Mouse (Mus musculus) hindbrain, embryonic 11.5 days (tissue): ENCODE measurements at regions not wholly inside any gene's neighbourhood (a gene's known extent, or its start where the extent isn't known, plus 50 kb on each side); places are given as distances from the start of the nearest gene placed in this dataset.
"Not testable (repeated sequence)": the region's sequence is repeated elsewhere in the genome, so short reads cannot be mapped to it uniquely, and the experiment has no call there.

ENCODE experiments used
- ATAC-seq: fragments of 200-750 bp; cut with Nextera tagmentation; 2 replicates; pipeline ENCODE4 v1.8.0; 2017; ENCODE audit warnings: mild to moderate bottlenecking, moderate TSS enrichment, moderate library complexity; ENCODE audit not compliant: low FRiP score
- DNase-seq: peaks from one replicate; pipeline ENCODE4 v3.0.0-alpha.2; 2015; ENCODE audit warnings: low spot score
- H3K27ac ChIP-seq: fragments of 300-500 bp; sonication (generic); 2 replicates; pipeline ENCODE4 v1.5.1; 2014; ENCODE audit warnings: mild to moderate bottlenecking, low read depth, low read length
- H3K27me3 ChIP-seq: fragments of 300-500 bp; sonication (generic); 2 replicates; pipeline ENCODE4 v1.6.1; 2014; ENCODE audit warnings: mild to moderate bottlenecking, low read length, moderate library complexity, mixed read lengths; ENCODE audit not compliant: control insufficient read depth, insufficient read depth
- H3K36me3 ChIP-seq: fragments of 300-500 bp; sonication (generic); 2 replicates; pipeline ENCODE4 v1.6.1; 2014; ENCODE audit warnings: mild to moderate bottlenecking, low read length, moderate library complexity, mixed read lengths; ENCODE audit not compliant: control insufficient read depth, insufficient read depth
- H3K4me1 ChIP-seq: fragments of 300-500 bp; sonication (generic); replicated peaks from 2 replicates; pipeline ENCODE4 v1.6.1; 2014; ENCODE audit warnings: low read length, mixed read lengths; ENCODE audit not compliant: control insufficient read depth, insufficient read depth
- H3K4me2 ChIP-seq: fragments of 300-500 bp; sonication (generic); replicated peaks from 2 replicates; pipeline ENCODE4 v1.6.1; 2014; ENCODE audit warnings: mild to moderate bottlenecking, low read depth, low read length
- H3K4me3 ChIP-seq: fragments of 300-500 bp; sonication (generic); 2 replicates; pipeline ENCODE4 v1.5.1; 2014; ENCODE audit warnings: low read depth, low read length
- H3K9ac ChIP-seq: fragments of 300-500 bp; sonication (generic); 2 replicates; pipeline ENCODE4 v1.6.1; 2014; ENCODE audit warnings: low read depth, low read length
- H3K9me3 ChIP-seq: fragments of 300-500 bp; sonication (generic); 2 replicates; pipeline ENCODE4 v1.6.1; 2016; ENCODE audit warnings: low read length; ENCODE audit not compliant: control insufficient read depth
- WGBS: fragments of 180-500 bp; shearing (Covaris S2); extraction: QIAGEN DNeasy Blood & Tissue Kit; methylation state at CpG from one replicate; pipeline ENCODE4 v1.1.7; 2014; 5-methylcytosine and 5-hydroxymethylcytosine counted together

- Histone ChIP-seq H3K4me3 (no peak overlapping the region), H3K4me1 (no peaks in the 10 kb centered on the region), H3K9ac (no peak overlapping the region), H3K36me3 (no peaks in the 10 kb centered on the region), H3K27me3 (no peaks in the 10 kb centered on the region), H3K27ac (peak overlapping the region; percentile 33), H3K9me3 (no peaks in the 10 kb centered on the region), H3K4me2 (no peak overlapping the region)
- ATAC-seq (peak; percentile 67), DNase-seq (peak; percentile 71)
- 40% methylated on average over 10 of the region's 10 CpGs for WGBS
Observed at GRCm38 (mm10) chr10:91447974-91448703, 267.0 kb upstream of the Tmpo start.

- H3K27ac ChIP-seq = no peak overlapping the region
Observed at GRCm38 (mm10) chr10:91443321-91443720, 262.2 kb upstream of the Tmpo start.

DNA sequence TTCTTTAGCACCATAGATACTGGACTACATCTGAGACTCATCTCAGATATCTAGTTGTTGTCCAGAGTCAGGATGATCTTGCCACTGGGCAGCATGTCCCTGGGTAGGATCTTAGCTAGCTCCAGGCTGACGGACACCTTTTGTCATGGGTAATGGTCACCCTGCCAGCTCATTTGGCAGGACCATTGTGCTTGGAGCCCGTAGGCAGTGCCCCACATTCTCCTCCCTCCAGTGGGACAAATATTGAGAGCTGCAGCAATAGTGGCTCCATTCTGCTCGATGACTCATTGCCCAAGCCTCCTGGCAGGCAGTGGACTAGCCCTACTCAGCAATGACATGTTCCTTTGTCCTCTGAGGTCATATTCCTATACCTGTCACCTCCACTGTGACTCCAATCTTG lies 258.9 kb upstream of the Tmpo start:
- no peaks in the 10 kb centered on the region for H3K27me3 ChIP-seq
- DNase-seq (no peak), ATAC-seq (no peak)
- no peaks in the 10 kb centered on the region for H3K4me1 ChIP-seq
- no peak overlapping the region for H3K9ac ChIP-seq
- H3K4me3 ChIP-seq = no peak overlapping the region
- H3K36me3 ChIP-seq = no peaks in the 10 kb centered on the region
- no peak overlapping the region for H3K4me2 ChIP-seq
- 85% methylated on average over 3 of the region's 3 CpGs for WGBS
- H3K27ac ChIP-seq = no peak overlapping the region
- H3K9me3 ChIP-seq = no peaks in the 10 kb centered on the region

More at GRCm38 (mm10) chr10:91443321-91443720, 262.2 kb upstream of the Tmpo start:
- Histone ChIP-seq H3K27me3 (no peaks in the 10 kb centered on the region), H3K4me3 (no peak overlapping the region), H3K9me3 (no peaks in the 10 kb centered on the region), H3K36me3 (no peaks in the 10 kb centered on the region), H3K4me2 (no peak overlapping the region), H3K4me1 (no peaks in the 10 kb centered on the region), H3K9ac (no peak overlapping the region)
- no peak for DNase-seq
- WGBS = 77% methylated on average over 2 of the region's 2 CpGs
- ATAC-seq = no peak

DNA sequence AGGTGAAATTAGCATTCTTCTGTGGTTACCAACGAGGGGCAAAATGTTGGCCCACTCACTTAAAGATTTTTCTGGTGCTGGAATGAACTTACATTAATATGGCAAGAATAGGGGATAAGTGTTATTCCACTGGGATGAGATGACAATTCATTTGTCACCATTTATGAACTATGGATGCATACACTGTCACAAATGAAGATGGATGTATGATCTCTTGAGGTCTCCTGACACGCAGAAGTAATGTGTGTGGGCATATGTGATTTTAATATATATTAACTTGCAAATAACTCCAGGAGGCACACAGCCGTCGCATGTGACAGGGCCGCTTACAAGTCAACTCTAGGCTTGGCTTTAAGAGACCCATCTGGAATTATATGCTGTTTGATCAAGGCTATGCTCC lies 256.8 kb upstream of the Tmpo start:
- Histone ChIP-seq H3K27me3 (no peaks in the 10 kb centered on the region), H3K9me3 (no peaks in the 10 kb centered on the region), H3K4me2 (no peak overlapping the region), H3K9ac (no peak overlapping the region), H3K4me1 (no peaks in the 10 kb centered on the region), H3K4me3 (no peak overlapping the region), H3K36me3 (no peaks in the 10 kb centered on the region), H3K27ac (no peak overlapping the region)
- DNase-seq (no peak), ATAC-seq (0 out of 2 replicates have a peak, but pooled peaks have one; percentile 51)
- WGBS = 82% methylated on average over 5 of the region's 5 CpGs

DNA sequence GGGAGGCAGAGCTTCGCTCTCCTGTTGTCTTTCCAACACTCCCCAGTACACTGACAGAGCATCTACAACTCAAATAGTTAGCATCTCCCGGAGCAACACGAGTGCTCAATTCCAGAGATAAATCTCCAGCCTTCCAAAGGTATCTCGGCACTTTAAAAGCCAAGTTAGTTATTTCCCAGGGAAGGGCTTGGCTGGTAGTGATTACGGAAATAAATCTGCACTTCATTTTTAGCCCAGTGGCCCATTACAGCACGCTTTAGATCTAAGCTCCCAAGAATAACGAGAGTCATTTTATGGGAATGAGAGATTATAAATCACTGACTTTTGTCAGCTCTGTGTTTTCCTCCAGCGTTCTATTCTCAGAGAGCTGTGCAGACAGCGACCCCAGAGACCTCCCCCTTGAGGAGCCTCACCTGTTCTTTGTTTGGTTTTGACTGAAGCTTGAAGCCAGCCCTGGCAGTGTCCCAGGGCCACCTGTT lies 255.0 kb upstream of the Tmpo start:
- H3K4me1 ChIP-seq = no peaks in the 10 kb centered on the region
- H3K9me3 ChIP-seq = no peaks in the 10 kb centered on the region
- H3K27me3 ChIP-seq = no peaks in the 10 kb centered on the region
- no peak overlapping the region for H3K27ac ChIP-seq
- ATAC-seq (no peak), DNase-seq (no peak)
- WGBS = 55% methylated on average over 9 of the region's 9 CpGs
- no peaks in the 10 kb centered on the region for H3K36me3 ChIP-seq
- H3K4me2 ChIP-seq = no peak overlapping the region
- H3K4me3 ChIP-seq = no peak overlapping the region
- H3K9ac ChIP-seq = no peak overlapping the region

DNA sequence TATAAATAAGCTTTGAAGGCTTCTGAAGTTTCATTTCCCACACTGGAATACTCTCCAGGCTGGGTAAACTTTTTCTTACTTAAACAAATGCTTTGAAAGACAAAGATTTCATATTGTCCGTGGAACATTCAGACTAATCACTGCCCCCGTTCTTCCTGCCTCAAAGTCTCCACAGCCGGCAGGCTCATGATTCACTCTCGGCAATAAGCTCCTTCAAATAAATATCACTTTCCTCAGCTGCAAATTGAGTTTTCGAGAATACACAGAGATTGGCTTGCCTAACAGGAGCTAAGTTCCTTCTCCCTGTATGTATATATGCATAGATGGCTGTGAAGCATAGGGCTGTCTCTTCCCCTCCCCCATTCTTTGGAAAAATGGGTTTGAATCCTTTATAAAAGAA lies 249.2 kb upstream of the Tmpo start:
- WGBS = 68% methylated on average over 5 of the region's 5 CpGs
- H3K4me1 ChIP-seq = no peaks in the 10 kb centered on the region
- H3K4me3 ChIP-seq = no peak overlapping the region
- ATAC-seq = no peak
- no peak for DNase-seq
- H3K27me3 ChIP-seq = no peaks in the 10 kb centered on the region
- no peak overlapping the region for H3K9ac ChIP-seq
- no peaks in the 10 kb centered on the region for H3K36me3 ChIP-seq
- H3K4me2 ChIP-seq = no peak overlapping the region
- no peak overlapping the region for H3K27ac ChIP-seq
- H3K9me3 ChIP-seq = no peaks in the 10 kb centered on the region

DNA sequence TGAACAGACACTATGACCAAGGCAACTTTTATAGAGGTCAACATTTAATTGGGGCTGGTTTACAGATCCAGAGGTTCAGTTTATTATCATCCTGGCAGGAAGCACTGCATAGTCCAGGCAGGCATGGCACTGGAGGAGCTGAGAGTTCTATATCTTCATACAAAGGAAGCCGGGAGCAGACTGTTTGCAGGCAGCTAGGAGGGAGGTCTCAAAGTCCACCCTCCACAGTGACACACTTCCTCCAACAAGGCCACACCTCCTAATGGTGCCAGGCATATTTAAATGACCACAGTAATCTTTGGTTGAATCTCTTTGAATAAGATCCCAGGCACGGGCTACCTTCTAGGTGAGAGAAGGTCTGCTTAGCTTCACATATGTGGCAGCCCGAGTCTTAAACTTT lies 245.5 kb upstream of the Tmpo start:
- no peak for ATAC-seq
- no peak overlapping the region for H3K4me2 ChIP-seq
- H3K9me3 ChIP-seq = no peaks in the 10 kb centered on the region
- no peak overlapping the region for H3K9ac ChIP-seq
- H3K4me1 ChIP-seq = no peaks in the 10 kb centered on the region
- no peak for DNase-seq
- H3K27me3 ChIP-seq = no peaks in the 10 kb centered on the region
- 85% methylated on average over 3 of the region's 3 CpGs for WGBS
- H3K36me3 ChIP-seq = no peaks in the 10 kb centered on the region
- no peak overlapping the region for H3K4me3 ChIP-seq
- no peak overlapping the region for H3K27ac ChIP-seq

GRCm38 (mm10) chr10:91425625-91426385 lies 244.7 kb upstream of the Tmpo start:
- not testable (repeated sequence) for H3K4me1 ChIP-seq, H3K27ac ChIP-seq, H3K36me3 ChIP-seq, H3K9ac ChIP-seq, H3K27me3 ChIP-seq, ATAC-seq, DNase-seq, H3K9me3 ChIP-seq, H3K4me2 ChIP-seq, H3K4me3 ChIP-seq
- WGBS = 58% methylated on average over 7 of the region's 7 CpGs

GRCm38 (mm10) chr10:91424786-91425185 lies 243.7 kb upstream of the Tmpo start:
- H3K36me3 ChIP-seq = no peaks in the 10 kb centered on the region
- DNase-seq (no peak), ATAC-seq (no peak)
- no peak overlapping the region for H3K9ac ChIP-seq
- no peak overlapping the region for H3K4me3 ChIP-seq
- H3K27ac ChIP-seq = no peak overlapping the region
- H3K4me2 ChIP-seq = no peak overlapping the region
- H3K27me3 ChIP-seq = no peaks in the 10 kb centered on the region
- 65% methylated on average over 5 of the region's 5 CpGs for WGBS
- H3K9me3 ChIP-seq = no peaks in the 10 kb centered on the region
- no peaks in the 10 kb centered on the region for H3K4me1 ChIP-seq
